Mouse (Mus musculus) monocyte, adult 5-6 weeks (primary cell): ENCODE results near the gene Eif4h. TPM values are rescaled to one million over a fixed set of nuclear protein-coding genes. Genes with fewer than 3 reads are reported as not detected.

Experiments used
- ATAC-seq: fragments of 153-309, 156-312 bp; replicated peaks from 2 replicates; pipeline ENCODE4 v1.8.0; 2017; ENCODE audit warnings: mild to moderate bottlenecking; ENCODE audit not compliant: low TSS enrichment, insufficient number of reproducible peaks, severe bottlenecking, poor library complexity, low FRiP score
- total RNA-seq: library from RNA; stranded (forward); fragments of 200-1000, 200-491, 200-594 nt; gene quantifications from 3 replicates; pipeline ENCODE4 v1.2.3, GENCODE M21; 2017

Gene Eif4h
- total RNA-seq: 260 to 269 TPM (median 265 TPM) in 3 replicates

DNA sequence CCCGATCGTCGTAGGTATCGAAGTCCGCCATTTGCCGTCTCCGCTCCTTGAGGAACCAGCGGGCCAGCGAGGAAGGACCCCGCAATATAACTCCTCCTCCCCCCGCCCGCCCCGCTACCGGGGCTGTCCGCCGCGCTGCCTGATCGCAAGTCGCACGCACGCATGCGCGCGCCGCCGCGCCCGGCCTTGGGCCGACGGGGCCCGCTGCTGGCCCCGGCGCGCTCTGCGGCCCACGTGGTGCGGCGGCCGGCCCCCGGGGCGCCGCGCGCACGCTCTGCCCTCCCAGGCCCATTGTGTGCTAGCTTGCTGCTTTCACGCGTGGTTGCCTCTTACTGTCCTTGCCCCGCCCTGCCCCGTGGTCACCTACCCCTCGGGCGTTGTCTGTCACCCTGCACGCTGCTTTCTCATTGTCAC is at the start of gene Eif4h:
Gene Eif4h (minus strand): TSS at position 222 of the 414 bp plus-strand sequence.
- ATAC-seq: peak; percentile 87

DNA sequence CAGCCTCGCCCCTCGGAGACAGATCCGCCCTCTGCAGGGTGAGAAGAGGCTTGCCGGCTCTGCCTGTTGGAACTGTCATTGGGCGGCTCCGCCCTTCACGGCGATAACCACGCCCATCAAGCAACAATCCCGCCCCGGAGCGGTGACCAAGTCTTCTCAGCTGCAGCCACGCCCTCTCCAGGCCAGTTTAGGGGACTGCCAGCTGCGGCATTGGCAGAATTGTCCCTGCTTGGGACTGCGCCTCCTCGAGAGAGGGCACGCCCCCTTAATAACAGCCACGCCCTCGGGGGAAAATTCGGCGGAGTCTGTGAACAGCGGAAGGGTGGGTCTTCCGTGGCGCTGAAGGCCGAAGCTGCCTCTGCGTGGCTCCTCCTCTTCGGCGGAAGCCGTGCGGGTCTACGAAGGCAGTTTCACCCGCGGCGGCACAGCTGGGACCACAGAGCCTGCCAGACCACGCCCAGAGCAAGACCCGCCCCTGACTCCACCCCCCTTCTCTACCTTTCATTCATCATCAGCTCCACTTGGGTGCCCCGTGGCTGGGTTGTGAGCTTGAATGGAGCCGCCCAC is 49.5 kb upstream of the Eif4h start:
- peak; percentile 94 for ATAC-seq

DNA sequence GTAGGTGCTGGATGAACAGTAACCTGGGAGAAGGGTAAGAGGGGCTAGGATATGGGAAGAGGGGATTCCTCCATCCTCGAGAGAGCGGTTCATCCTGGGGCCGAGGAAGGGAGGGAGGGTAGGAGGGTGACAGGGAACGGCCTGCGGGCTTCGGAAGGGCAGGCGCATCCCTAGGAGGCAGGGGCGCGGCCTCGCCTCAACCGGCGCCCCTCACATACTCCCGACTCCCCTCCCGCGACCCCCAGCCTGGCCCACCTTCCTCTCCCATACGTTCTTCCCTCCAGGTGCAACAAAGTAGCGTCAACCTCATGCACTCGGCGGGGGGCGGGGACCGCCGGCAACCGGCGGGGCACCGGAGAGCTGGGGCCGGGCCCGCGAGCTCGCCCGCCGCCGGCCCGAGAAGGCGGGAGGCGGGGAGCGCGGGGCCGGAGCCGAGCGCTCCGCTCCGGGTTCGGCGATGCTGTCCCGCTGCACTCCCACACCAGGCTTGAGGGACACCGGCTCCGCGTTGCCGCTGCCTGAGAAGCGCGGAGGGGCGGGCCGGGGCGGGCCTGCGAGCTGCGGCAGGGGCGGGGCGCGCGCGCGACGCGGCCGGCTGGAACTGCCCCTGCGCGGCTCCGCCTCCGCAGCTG is 48.9 kb upstream of the Eif4h start, which contains the start of gene Limk1:
Gene Limk1 (minus strand): TSS at position 513 of the 632 bp plus-strand sequence.
- no peak for ATAC-seq

DNA sequence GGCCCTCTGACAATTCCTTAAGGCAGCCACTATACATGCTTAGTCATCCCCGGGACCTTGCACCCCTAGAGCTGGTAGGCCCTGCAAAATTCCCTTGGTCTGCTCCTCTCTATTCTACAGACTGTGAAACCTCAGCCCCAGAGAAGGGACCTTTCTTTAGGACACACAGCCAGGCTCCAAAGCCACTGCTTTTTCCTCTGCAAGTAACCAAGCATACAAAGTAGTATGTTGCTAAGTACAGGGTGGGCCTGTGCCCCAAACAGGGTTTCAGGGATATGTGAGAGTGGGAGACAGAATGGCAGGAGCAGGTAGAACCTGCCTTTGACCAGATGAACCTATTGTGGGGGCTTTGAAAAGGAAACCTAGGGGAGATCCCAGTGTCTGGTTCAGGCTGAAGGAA is 47.9 kb upstream of the Eif4h start:
- no peak for ATAC-seq

DNA sequence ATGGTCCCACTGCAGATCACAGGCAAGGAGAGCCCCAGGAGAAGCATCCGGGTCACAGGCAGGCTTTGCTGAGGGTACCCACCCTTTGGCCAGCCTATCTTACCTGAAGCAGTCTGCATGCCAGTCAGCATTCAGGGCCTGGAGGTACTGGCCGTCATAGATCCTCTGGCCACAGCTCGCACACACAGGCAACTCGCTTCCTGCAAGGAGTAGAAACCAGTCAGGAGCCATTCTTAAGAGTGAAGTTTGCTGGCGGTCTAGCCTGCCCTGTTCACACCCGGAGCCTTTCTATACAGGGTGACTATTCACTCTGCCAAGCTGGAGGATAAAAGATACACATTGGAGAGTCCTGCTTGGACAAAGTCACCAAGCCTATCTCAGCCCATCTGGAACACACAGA is 47.3 kb upstream of the Eif4h start:
- no peak for ATAC-seq

DNA sequence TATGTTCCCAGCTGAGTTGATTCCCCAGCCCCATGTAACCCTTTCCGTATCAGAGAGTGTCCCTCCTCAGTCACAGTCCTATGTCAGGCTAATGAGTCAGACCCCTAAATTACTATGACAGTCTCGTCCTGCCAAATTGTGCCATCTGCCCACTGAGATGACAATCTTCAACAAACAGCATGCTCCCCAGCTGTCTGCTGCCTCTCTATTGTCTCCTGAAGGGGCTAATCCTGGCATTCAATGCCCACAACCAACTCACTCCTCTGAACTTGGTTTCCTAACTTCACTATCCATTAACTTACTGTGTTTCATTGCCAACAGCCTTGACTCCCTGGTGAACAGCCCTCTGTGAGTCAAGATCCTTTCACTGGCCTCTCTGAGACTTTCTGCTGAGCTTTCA is 45.1 kb upstream of the Eif4h start:
- ATAC-seq: no peak

DNA sequence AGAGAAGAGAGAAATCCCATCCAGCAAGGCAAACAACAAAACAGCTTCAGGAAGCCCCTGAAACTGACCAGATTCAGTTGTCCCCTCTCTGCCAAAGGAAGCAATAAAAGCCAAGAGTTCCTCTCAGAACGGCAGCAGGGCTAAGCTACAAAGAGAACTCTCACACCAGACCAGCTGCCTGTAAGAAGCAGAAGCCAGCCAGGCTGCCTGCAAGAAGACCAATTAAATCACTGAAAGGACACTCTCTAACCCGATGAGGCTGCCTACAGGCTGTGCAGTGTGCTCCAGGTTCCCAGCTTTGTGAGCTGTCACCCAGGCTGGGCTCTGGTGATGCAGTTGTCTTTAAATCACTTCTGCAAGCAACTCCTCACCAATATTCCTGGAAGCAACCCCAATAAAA is 44.5 kb upstream of the Eif4h start:
- ATAC-seq: no peak

DNA sequence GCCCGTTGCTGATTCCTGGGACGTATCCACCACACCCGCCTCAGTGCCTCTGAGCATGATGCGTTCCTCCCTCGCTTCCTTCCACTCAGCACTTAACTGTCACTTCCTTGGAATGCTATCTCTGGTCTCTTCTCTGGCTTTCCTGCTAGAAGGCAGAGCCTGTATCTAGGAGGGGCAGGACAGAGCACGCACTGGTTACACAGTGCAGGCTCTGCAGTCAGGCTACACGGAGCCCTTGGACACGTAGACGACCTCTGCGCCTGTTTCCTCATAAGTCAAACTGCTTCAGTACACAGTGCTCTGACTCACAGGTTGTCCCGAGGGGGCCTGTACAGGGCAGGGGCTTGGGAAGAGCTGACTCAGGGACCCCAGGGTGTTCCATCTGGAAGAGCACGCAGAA is 40.9 kb upstream of the Eif4h start:
- ATAC-seq: no peak

DNA sequence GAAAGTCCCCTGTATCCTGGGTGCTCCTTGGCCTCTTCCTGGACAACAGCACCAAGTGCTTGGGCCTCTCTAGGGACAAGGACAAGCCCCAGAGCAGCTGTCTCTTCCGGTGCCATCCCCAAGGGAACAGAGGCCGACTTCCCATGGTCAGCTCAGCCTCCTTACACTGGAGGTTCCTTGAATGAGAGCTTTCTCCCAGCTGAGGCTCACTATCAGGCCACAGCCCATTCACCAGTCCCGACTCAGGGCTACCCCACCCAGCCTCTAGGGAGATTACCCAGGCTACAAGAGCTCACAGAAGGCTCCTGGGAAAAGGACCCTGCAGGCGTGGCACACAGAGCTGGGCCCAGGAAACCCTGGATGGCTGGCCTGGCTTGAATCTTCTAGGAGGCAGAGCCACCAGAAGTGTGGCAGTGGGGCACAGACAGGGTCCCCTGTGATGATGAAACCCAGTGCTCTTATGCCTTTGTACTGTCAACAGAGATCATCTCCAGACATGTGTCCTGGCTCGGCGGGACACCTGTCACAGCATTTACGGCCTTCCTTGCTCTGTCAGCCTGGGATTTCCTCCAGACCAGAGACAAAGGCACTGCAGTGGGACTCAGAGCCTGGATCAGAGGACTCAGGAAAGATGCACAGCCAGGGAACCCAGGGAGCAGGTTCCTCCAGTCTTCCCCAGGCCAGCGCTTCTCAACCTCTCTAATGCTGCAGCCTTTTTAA is 39.7 kb upstream of the Eif4h start:
- no peak for ATAC-seq

DNA sequence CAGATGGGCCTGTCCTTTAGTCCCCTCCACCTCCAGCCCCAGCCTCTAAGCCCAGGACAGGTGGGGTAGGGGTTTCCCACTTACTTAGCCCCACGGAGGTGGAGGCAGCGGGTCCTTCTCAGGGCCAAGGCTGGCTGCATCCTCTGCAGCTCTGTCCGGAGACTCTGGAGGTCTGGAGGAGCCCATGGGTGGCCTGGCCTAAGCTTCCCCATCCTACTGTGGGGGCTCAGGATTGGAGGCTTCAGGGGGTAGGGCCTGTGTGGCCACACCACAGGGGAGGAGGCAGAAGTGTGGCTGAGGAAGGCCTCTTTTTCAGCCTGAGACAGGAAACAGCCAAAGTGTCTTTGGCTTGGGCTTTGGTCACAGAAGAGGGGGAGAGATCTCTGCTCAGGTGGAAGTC is 38.7 kb upstream of the Eif4h start:
- ATAC-seq: peak; percentile 86

DNA sequence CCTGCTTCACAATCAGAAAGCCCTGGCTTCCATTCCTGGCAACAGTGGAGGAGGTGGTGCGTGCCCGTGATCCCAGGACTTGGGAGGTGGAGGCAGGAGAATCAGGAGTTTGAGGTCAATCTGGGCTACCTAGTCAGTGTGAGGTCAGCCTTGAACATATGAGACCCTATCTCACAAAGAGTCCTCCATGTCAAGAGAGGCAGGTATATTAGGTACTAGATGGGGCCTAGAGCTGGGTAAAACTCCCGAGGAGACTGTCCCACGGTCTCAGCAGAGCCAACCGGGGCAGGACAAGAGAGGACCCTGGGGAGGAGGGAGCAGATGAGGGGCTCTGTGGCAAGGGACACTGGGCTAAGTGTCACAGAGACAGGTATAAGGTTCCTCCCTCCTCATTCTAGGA is 38.2 kb upstream of the Eif4h start:
- ATAC-seq: no peak

DNA sequence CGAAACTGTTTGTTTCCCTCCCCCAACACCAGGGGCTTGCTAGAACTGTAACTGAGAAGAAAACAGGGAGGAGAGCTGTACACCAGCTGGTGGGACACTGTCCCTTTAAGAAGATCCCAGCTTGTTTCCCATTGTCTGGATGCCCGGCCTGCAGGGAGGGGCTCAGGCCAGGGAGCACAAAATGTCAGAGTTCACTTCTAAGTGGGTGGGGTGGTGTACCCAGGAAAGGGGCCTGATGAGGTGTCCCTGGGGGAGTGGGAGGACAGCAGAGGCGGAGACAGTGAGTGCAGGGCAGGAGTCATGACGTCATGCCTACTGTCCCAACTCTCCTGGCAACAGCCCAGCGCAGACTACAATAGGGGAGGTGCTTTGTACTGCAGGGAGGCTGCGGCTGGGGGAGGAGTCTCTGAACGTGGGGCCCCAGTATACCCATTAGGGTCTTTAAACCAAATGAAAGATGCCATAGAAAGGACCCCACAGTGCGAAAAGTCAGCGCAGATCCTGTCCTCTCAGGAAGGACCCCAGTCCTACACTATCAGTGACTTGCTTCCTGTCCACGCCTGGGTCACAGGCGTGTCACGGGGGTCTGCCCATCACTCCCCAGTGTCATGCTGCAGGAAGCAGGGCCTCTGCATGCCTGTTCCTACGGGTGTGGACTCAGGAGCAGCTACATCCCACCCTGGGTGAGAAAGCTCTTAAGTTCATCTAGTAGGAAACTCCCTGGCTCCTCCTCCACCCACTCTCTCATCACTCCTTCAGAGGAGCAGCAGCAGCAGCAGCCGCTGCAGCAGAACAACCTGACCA is 36.9 kb upstream of the Eif4h start:
- peak; percentile 74 for ATAC-seq

DNA sequence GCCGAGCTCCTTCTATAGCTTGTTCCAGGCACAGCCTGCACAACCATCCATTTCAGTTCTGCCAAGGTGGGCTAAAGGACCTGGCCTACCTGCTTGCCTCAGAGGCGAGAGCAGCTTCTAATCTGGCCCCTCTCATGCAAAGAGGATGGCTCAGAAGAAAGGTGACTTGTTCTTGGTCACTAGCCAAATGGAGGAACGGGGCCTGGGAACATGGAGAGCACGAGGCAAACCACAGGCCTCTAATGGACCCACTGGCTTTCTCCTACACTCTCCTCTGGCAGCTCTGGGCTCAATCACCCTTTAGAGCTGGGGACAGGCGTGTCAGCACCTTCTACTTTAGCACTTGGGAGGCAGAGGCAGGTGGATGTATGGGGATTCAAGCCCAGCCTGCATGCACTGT is 35.7 kb upstream of the Eif4h start:
- ATAC-seq: no peak

DNA sequence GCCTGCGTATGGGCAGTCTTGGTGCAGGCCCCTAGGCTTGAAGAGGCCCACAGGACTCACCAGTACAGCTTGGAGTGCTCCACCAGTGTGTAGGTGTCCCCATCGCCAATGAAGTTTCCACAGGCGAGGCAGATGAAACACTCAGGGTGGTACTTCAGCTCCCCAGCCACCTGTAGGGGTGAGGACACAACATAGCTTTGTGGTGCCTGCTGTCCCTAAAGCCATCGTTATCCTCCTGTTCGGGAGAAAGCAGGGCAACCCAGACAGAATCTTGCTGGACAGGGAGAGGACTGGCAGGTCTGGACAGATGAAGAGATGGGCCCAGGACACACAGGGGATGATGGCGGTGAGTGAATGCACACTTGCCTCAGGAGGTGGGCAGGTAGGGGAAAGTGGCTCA is 33.3 kb upstream of the Eif4h start:
- no peak for ATAC-seq

DNA sequence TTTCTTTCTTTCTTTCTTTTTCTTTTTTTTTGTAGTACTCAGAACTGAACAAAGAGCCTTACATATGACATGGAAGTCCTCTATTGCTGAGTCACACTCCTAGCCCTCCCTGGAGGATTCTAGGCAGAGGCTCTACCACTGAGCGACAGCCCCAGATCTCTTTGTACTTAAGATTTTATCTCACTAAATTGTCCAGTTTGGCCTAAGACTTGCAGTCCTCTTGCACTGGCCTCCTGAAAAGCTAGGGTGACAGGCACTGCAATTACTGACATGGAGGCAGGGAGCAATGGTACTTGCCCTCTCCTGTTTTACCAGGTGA is 32.9 kb upstream of the Eif4h start:
- no peak for ATAC-seq

DNA sequence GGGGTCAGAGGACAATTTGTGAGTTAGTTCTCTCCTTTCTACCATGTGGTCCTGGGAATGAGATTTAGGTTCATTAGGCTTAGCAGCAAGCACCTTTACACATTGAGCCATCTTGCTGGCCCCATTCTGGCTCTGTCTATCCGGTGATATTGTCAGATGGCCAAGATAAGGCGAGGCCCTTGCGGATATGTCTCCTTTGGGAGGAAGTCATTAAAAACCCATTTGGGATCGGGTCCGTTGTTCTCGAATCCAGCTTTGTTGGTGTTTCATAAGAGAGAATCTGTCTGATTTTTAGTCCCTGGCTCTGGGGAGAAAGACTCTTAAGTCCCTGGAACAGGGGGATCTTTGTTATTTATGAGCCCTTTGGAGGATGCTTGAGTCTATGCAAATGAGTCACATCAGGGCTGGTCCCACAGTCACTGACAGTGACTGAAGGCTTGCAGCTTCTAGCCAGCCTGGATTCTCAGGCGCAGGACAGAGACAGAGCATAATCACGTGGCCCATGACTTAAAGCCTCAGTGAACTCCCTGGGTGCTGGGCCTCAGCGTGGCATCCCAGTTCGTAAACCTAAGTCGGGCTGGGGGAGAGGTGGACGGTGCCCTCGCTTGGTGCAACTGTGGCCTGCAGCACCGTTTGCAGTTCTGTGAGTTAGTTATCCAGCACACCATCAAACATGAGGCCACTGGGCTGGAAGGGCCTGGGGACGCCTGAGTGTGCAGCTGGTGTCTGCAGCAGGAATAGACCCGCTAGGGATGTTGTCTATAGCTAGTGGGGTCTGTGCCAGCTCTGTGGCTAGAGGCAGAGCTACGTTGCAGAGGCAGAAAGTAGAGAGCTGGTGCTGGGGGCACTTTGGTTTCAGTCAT is 32.3 kb upstream of the Eif4h start:
- ATAC-seq: no peak

DNA sequence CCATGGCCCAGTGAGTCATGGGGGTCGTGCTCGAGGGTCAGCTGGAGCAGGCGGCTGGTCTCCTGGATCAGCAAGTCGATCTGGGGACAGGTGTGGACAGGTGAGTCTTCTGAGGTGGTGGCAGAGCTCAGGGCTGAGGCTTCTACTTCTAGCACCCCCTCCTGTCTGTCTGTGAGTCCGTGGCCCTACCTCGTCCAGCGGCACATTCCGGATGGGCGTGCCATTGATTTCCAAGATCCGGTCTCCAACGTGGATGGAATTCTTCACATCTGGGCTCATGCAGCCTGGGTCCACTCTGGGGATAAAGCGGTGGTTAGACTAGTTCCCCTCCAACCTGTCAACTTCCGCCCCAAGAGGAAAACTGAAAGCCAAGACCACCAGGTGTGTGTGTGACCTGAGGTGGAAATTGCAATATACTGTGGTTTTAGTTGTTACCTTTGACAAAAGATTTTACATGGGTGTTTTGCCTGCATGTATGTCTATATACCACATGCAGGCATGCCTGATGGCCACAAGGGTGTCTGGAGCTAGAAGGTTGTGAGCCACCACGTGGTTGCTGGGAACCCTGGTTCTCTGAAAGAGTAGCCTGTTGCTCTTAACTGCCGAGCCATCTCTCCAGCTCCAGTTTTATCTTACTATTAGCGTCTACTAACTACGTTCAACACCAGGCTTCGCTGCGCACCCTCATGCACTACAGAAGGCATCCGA is 29.9 kb upstream of the Eif4h start:
- ATAC-seq: no peak

DNA sequence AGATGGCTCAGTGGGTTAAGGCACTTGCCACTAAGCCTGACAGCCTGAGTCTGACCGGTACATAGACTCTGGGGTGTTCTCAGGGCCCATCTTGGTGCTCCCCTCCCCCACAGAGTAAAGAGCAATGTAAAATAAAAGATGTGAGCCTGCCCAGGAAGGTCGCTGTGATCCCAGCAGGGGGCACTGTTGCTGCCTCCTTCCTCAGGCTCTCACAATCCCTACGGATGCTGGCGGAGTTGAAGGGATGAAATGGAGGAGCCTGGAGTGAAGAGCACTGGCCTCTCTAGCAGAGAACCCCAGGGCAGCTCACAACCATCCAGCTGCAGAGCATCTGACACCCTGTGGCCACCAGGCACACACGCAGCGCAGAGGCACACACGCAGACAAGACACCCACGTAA is 29.2 kb upstream of the Eif4h start:
- ATAC-seq: no peak
